Mouse (Mus musculus): Measurements from ENCODE around the gene Trim9.

Trim9 gene

DNA sequence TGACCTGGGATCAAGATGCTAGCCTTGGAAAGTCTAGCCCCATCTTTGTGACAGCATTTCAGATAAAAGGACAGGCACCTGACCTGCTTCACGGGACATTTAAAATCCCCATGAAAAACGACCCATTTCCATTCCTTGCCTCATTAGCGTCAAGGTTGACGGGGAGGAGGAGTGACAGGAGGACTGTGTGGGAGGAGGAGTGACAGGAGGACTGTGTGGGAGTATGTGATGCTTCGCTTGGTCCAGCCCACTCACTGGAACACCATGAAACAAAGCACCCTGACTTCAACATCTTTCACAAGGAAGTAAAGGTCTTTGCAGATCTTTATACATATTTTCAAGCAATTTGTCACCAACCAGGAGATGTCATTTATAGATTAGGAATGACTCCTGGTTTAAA lies 139.2 kb downstream of the Trim9 start:
- DNase-seq = no peak

DNA sequence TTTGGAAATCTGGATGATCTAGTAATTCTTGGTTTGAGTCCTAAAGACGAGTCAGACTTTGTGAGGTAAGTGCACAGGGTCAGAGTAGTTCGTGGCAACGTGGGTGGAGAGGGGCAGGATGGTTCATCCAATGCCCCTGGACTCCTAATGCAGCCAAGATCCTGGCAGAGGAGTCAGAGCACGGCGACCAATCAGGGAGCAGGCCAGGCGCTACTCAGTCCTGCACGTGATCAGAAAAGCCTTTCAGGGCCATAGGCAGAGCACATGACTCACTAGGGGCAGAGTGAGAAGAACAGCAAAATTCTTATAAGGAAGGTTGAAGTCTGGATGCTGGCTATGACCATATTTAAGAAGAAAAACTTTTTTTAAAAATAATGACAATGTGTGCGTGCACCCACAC lies 143.0 kb downstream of the Trim9 start:
- peak; percentile 62 for DNase-seq

DNA sequence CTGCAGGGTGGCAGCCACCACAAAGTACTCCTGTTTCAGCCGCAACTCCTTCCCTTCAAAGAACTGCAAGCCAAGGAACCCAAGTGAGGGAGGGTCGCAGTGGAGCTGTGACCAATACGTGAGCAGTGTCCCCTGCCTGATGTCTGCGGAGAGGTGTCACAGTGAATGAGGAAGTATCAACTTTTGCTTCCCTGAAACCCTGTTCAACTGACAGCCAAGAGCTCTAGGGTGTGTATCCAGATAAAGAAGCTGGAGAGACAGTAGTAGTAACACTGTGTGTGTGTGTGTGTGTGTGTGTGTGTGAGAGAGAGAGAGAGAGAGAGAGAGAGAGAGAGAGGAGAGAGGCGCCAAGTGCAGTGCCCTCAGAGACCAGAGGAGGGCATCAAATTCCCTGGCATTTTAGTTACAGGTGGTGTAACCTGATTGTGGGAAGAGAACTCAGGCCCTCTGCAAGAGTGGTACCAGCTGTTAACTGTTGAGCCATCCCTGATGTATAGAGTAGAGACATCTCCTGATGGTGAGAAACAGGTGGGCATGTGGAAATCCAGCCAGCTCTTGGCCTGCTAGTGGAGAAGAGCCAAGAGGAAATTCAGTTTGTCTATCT lies 145.4 kb downstream of the Trim9 start:
- peak; percentile 23 for DNase-seq

DNA sequence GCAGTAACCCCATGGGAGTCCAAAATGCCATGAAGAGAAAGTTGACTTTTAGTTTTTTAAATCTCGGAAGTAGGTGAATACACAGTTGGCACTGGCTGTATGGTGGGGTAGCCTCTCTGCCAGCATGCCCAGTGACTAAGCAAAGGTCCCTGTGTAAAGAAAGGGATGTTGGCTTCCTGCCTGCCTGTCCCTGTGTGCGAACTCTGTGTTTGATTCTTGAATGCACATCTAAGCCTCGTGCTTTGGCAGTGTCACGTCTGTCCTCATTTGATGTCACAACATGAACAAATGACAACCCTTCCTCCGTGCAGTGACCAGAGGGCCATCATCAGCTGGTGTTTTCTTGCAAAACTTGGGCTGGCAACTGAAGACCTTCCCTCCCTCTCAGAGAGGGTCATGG lies 151.1 kb downstream of the Trim9 start:
- peak; percentile 33 for DNase-seq

DNA sequence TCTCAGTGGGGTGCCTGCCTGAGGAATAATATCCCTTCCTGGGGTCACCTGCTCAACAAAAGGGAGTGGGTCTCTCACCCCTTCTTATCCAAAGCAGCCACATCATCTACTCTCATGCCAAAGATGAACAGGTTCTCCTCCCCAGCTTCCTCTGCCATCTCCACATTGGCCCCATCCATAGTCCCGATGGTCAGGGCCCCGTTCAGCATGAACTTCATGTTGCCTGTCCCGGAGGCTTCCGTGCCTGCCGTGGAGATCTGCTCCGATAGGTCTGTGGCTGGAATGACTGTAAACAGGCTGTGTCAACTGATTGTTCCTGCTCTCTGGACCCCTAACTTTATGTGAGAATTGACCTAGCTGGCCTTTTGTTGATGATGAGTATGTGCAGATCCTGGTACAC lies 152.0 kb downstream of the Trim9 start:
- peak; percentile 80 for DNase-seq
